Mouse (Mus musculus) embryonic facial prominence, embryonic 10.5 days (tissue): Measurements from ENCODE around the gene Afdn. TPM values are rescaled to one million over a fixed set of nuclear protein-coding genes. Genes with fewer than 3 reads are reported as not detected.
A peak's percentile ranks its signal among the peaks of the same experiment; 100 is the strongest.

ENCODE experiments used
- DNase-seq: peaks from one replicate; pipeline ENCODE4 v3.0.0-alpha.2; 2017; ENCODE audit warnings: low spot score
- H3K27ac ChIP-seq: fragments of 300-500 bp; sonication (generic); replicated peaks from 2 replicates; pipeline ENCODE4 v1.5.1; 2016; ENCODE audit warnings: mild to moderate bottlenecking
- H3K27me3 ChIP-seq: fragments of 300-500 bp; sonication (generic); replicated peaks from 2 replicates; pipeline ENCODE4 v1.6.1; 2016; ENCODE audit warnings: low read depth, mild to moderate bottlenecking; ENCODE audit not compliant: poor library complexity, severe bottlenecking
- H3K36me3 ChIP-seq: fragments of 300-500 bp; sonication (generic); replicated peaks from 2 replicates; pipeline ENCODE4 v1.6.1; 2016; ENCODE audit warnings: mild to moderate bottlenecking, moderate library complexity
- H3K4me1 ChIP-seq: fragments of 300-500 bp; sonication (generic); 2 replicates; pipeline ENCODE4 v1.6.1; 2016
- H3K4me3 ChIP-seq: fragments of 300-500 bp; sonication (generic); 2 replicates; pipeline ENCODE4 v1.5.1; 2016; ENCODE audit warnings: mild to moderate bottlenecking, moderate library complexity
- H3K9me3 ChIP-seq: fragments of 300-500 bp; sonication (generic); 2 replicates; pipeline ENCODE4 v1.6.1; 2016; ENCODE audit warnings: mild to moderate bottlenecking
- WGBS: fragments of 180-500 bp; shearing (Covaris S2); methylation state at CpG from one replicate; pipeline ENCODE4 v1.1.7; 2016; 5-methylcytosine and 5-hydroxymethylcytosine counted together
- polyA plus RNA-seq: library from polyadenylated mRNA; unstranded; fragments of >200 nt; fragmentation: Nextera tagmentation; extraction: Ambion mirVana; gene quantifications from 2 replicates; pipeline ENCODE4 v1.2.1, GENCODE M21; 2016

Gene Afdn
- polyA plus RNA-seq, 1 experiment from 2014 or later: 61.0 TPM

GRCm38 (mm10) chr17:13742334-13742733 is 18.0 kb upstream of the Afdn start:
- H3K4me1 ChIP-seq: peaks cover 47% of the 10 kb centered on the region
- WGBS: 31% methylated on average over 2 of the region's 2 CpGs
- H3K27ac ChIP-seq: no peak overlapping the region
- H3K4me3 ChIP-seq: no peak overlapping the region
- H3K36me3 ChIP-seq: no peaks in the 10 kb centered on the region
- H3K27me3 ChIP-seq: no peaks in the 10 kb centered on the region
- H3K9me3 ChIP-seq: no peaks in the 10 kb centered on the region
- no peak for DNase-seq

- H3K4me3 ChIP-seq: no peak overlapping the region
- H3K9me3 ChIP-seq: no peaks in the 10 kb centered on the region
- peaks cover 40% of the 10 kb centered on the region for H3K4me1 ChIP-seq
- peak overlapping the region; percentile 72 for H3K27ac ChIP-seq
- H3K36me3 ChIP-seq: no peaks in the 10 kb centered on the region
- WGBS: 47% methylated on average over 7 of the region's 7 CpGs
- no peaks in the 10 kb centered on the region for H3K27me3 ChIP-seq
- peak; percentile 10 for DNase-seq
Observed at GRCm38 (mm10) chr17:13742941-13743708, 17.2 kb upstream of the Afdn start.

DNA sequence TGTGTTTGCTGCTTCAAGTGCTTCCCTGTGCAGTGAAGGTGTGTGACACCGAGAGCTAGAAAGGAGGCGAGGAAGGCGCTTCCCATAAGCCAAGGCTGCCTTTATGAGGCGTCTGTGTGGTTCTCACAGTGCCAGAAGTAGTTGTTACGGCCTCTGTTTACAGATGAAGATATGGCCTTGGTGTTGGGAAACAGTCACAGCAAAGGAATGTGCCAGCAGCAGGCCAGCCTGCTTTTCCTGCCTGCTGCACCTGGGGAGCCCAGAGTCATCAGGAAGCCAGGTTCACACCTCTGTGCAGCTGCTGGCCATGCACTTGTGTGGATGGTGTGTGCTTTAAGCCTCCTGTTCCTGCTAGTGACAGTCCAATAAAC is 16.6 kb upstream of the Afdn start:
- peak overlapping the region; percentile 72; the same call in 1 of the 2 replicates for H3K27ac ChIP-seq

DNA sequence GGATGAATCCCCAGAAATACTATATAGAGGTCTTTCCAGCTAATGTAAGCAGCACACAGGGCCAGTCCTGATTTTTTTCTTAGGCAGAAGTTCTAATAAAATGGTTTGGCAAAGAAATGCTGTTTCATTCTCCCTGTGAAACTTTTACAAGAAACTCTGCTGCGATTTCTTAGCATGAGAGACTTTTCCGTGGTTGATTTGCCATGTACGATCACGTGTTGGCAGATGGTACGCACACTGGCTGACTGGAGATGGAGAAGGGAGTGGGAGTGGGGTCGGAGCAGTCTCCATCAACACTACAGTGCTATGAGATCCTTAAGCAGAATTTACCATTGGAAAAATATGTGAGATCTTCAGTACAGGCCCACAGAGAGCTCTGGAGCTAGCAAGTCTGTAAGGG is 16.1 kb upstream of the Afdn start:
- H3K36me3 ChIP-seq: no peaks in the 10 kb centered on the region
- no peak for DNase-seq
- H3K27ac ChIP-seq: no peak overlapping the region
- peaks cover 35% of the 10 kb centered on the region for H3K4me1 ChIP-seq
- no peak overlapping the region for H3K4me3 ChIP-seq
- H3K9me3 ChIP-seq: no peaks in the 10 kb centered on the region
- no peaks in the 10 kb centered on the region for H3K27me3 ChIP-seq
- WGBS: 90% methylated on average over 6 of the region's 6 CpGs

More for the DNA sequence above, 16.6 kb upstream of the Afdn start:
- Histone ChIP-seq H3K36me3 (no peaks in the 10 kb centered on the region), H3K27me3 (no peaks in the 10 kb centered on the region), H3K4me3 (no peak overlapping the region), H3K4me1 (peaks cover 35% of the 10 kb centered on the region), H3K9me3 (no peaks in the 10 kb centered on the region)
- 46% methylated on average over 5 of the region's 5 CpGs for WGBS
- DNase-seq: peak; percentile 15

GRCm38 (mm10) chr17:13744824-13745223 is 15.5 kb upstream of the Afdn start:
- no peaks in the 10 kb centered on the region for H3K9me3 ChIP-seq
- no peak overlapping the region for H3K27ac ChIP-seq
- H3K27me3 ChIP-seq: no peaks in the 10 kb centered on the region
- H3K4me3 ChIP-seq: no peak overlapping the region
- H3K4me1 ChIP-seq: peaks cover 35% of the 10 kb centered on the region
- no peak for DNase-seq
- H3K36me3 ChIP-seq: no peaks in the 10 kb centered on the region
- 74% methylated on average over 4 of the region's 4 CpGs for WGBS

- Histone ChIP-seq H3K4me3 (no peak overlapping the region), H3K36me3 (no peaks in the 10 kb centered on the region), H3K27ac (no peak overlapping the region), H3K9me3 (no peaks in the 10 kb centered on the region), H3K4me1 (peaks cover 35% of the 10 kb centered on the region), H3K27me3 (no peaks in the 10 kb centered on the region)
- DNase-seq: no peak
- 65% methylated on average over 2 of the region's 2 CpGs for WGBS
Observed at GRCm38 (mm10) chr17:13745373-13745772, 15.0 kb upstream of the Afdn start.

DNA sequence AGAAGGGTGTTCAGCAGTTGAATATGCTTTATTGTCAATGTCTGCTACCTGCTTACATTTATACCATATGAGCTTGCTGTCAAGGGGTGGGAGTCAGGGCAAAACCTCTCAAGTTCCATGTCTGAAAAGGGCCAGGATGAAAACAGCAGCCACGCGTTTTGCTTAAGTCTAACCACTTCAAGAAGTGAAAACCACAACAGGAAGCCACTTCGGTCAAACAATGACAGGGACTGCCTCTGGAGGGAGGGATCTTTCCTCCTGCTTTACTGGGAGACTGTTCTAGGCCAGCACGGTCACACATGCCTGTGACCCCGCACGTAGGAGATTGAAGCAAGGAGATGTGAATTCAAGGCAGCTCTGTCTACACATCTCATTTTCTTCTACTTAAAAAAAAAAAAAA is 14.0 kb upstream of the Afdn start:
- no peak overlapping the region for H3K27ac ChIP-seq
- 63% methylated on average over 6 of the region's 6 CpGs for WGBS
- DNase-seq: no peak
- no peaks in the 10 kb centered on the region for H3K36me3 ChIP-seq
- peaks cover 26% of the 10 kb centered on the region for H3K4me1 ChIP-seq
- no peak overlapping the region for H3K4me3 ChIP-seq
- no peaks in the 10 kb centered on the region for H3K9me3 ChIP-seq
- no peaks in the 10 kb centered on the region for H3K27me3 ChIP-seq

DNA sequence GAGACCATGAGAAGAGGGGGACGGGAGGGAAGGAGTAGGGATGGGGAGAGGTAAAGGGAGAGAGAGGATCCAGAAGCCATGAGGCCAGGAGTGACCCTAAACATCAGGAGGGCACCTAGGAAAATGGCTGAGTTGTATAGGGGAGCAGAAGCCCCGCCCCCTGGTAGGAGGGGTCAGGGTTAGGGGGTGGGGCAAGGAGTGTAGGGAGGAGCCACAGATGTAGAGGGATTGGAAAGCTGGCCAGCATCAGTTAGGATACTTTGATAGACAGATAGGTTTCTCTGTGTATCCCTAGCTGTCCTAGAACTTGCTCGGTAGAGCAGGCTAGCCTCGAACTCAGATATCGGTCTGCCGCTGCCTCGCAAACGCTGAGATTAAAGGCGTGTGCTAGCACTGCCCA is 12.7 kb upstream of the Afdn start:
- no peak for DNase-seq
- Histone ChIP-seq H3K27ac (no peak overlapping the region), H3K9me3 (no peaks in the 10 kb centered on the region), H3K36me3 (no peaks in the 10 kb centered on the region), H3K4me3 (no peak overlapping the region), H3K4me1 (peaks cover 14% of the 10 kb centered on the region), H3K27me3 (no peaks in the 10 kb centered on the region)
- 89% methylated on average over 9 of the region's 9 CpGs for WGBS

DNA sequence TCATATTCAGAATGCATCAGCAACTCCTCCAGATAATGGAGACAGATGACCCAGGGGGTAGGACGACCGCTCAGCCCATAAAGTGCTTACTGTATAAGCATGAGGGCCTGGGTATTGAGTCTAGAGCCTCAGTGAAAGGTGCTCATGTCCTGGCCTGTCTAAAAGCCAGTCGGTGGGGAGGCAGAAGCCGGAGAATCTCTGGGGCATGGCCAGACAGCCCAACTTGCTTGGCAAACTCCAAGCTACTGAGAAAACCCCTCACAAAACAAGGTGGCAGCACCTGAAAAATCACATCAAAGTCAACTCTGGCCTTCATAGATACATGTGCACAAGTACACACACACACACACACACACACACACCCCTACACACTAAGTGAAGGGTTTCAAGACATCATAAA is 11.3 kb upstream of the Afdn start:
- no peaks in the 10 kb centered on the region for H3K27me3 ChIP-seq
- no peak overlapping the region for H3K4me3 ChIP-seq
- DNase-seq: no peak
- WGBS: 92% methylated on average over 4 of the region's 4 CpGs
- H3K9me3 ChIP-seq: no peaks in the 10 kb centered on the region
- peaks cover under 1% of the 10 kb centered on the region; the same call in 1 of the 2 replicates for H3K4me1 ChIP-seq
- H3K27ac ChIP-seq: no peak overlapping the region
- H3K36me3 ChIP-seq: no peaks in the 10 kb centered on the region

DNA sequence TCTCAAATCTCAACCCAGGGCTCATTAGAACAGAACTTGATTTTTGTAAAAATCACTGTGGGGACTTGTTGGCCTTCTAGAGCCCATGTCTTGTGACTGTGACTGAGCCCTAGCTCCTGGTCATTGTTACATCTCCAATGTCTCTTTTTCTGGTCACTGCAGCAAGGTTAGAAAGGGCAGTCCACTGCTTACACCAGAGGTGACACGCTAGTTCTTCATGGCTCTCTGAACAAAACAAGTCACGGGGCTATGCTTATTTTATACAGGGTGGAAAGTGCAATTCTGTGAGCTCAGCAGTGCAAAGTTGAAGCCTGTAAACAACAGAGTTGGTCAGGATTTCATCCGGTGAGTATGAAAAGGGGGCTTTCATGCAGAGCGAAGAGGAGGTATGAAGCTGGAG is 6.4 kb upstream of the Afdn start:
- Histone ChIP-seq H3K27me3 (no peaks in the 10 kb centered on the region), H3K4me3 (no peak overlapping the region), H3K36me3 (no peaks in the 10 kb centered on the region), H3K9me3 (no peaks in the 10 kb centered on the region), H3K27ac (no peak overlapping the region), H3K4me1 (peaks cover 2% of the 10 kb centered on the region)
- DNase-seq: no peak
- WGBS: 84% methylated on average over 4 of the region's 4 CpGs

GRCm38 (mm10) chr17:13754940-13755339 is 5.4 kb upstream of the Afdn start:
- no peak overlapping the region for H3K4me3 ChIP-seq
- H3K36me3 ChIP-seq: no peaks in the 10 kb centered on the region
- no peaks in the 10 kb centered on the region for H3K9me3 ChIP-seq
- no peak overlapping the region for H3K27ac ChIP-seq
- no peak for DNase-seq
- H3K27me3 ChIP-seq: no peaks in the 10 kb centered on the region
- peaks cover 7% of the 10 kb centered on the region for H3K4me1 ChIP-seq
- 77% methylated on average over 6 of the region's 6 CpGs for WGBS

GRCm38 (mm10) chr17:13758586-13758985 is 1.8 kb upstream of the Afdn start:
- Histone ChIP-seq H3K9me3 (no peaks in the 10 kb centered on the region), H3K27ac (peak overlapping the region; percentile 91), H3K36me3 (no peaks in the 10 kb centered on the region), H3K4me1 (peaks cover 23% of the 10 kb centered on the region), H3K27me3 (0 out of 2 replicates have a peak, but pooled peaks cover 12% of the 10 kb centered on the region), H3K4me3 (peak overlapping the region; percentile 92)
- 72% methylated on average over 7 of the region's 7 CpGs for WGBS
- no peak for DNase-seq

DNA sequence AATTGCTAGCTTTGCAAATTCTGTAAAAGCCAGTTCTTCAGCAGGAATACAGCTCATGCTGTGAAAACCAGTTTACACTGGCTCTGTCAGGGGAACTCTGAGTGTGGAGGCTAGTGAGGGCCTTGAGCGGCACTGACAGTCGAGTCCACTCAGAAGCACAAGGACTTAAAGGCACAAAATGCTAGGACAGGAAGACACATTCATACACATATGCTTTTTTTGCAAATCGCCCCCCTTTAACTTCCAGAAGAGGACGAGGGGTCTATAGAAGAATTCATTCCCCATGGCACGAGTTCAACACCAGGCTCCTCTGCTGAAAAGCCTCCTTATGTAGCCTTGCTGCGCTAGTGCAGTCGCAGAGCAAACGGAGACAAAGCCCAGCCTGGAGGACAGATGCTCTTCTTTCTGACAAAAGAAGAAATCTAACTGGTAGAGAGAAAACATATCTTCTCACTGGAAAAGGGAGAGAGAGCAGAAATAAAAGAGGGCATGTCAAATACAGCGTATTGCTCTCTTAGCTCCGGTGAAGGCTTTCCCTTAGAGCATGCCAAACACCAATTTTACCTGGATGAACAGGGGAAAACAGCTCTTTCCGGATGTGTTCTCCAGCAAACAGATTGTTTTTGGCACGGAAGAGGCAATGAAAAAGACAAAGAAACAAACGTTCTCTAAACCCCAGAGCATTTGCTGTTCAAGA is 1.0 kb upstream of the Afdn start:
- peak overlapping the region; percentile 92 for H3K4me3 ChIP-seq
- H3K27me3 ChIP-seq: 0 out of 2 replicates have a peak, but pooled peaks cover 12% of the 10 kb centered on the region
- peaks cover 23% of the 10 kb centered on the region for H3K4me1 ChIP-seq
- WGBS: 13% methylated on average over 13 of the region's 13 CpGs
- peak; percentile 33 for DNase-seq
- no peaks in the 10 kb centered on the region for H3K9me3 ChIP-seq
- peak overlapping the region; percentile 91 for H3K27ac ChIP-seq
- no peaks in the 10 kb centered on the region for H3K36me3 ChIP-seq
